Mouse (Mus musculus) limb, embryonic 13.5 days (tissue): Measurements from ENCODE around the gene Cyp2d9. TPM values are rescaled to one million over a fixed set of nuclear protein-coding genes. Genes with fewer than 3 reads are reported as not detected.
"Not testable (repeated sequence)": the region's sequence is repeated elsewhere in the genome, so short reads cannot be mapped to it uniquely, and the experiment has no call there.

ENCODE experiments used
- ATAC-seq: fragments of 200-750 bp; cut with Nextera tagmentation; 2 replicates; pipeline ENCODE4 v1.8.0; 2017; ENCODE audit warnings: low read depth, moderate number of reproducible peaks, moderate TSS enrichment; ENCODE audit not compliant: low FRiP score
- H3K27ac ChIP-seq: fragments of 300-500 bp; sonication (generic); 2 replicates; pipeline ENCODE4 v1.5.1; 2015; ENCODE audit warnings: inconsistent platforms, mild to moderate bottlenecking, moderate library complexity
- H3K27me3 ChIP-seq: fragments of 300-500 bp; sonication (generic); 2 replicates; pipeline ENCODE4 v1.6.1; 2015; ENCODE audit warnings: mild to moderate bottlenecking, inconsistent platforms
- H3K36me3 ChIP-seq: fragments of 300-500 bp; sonication (generic); 2 replicates; pipeline ENCODE4 v1.6.1; 2015; ENCODE audit warnings: inconsistent platforms, mild to moderate bottlenecking, moderate library complexity
- H3K4me1 ChIP-seq: fragments of 300-500 bp; sonication (generic); 2 replicates; pipeline ENCODE4 v1.6.1; 2015; ENCODE audit warnings: inconsistent platforms
- H3K4me2 ChIP-seq: fragments of 300-500 bp; sonication (generic); replicated peaks from 2 replicates; pipeline ENCODE4 v1.6.1; 2015; ENCODE audit warnings: inconsistent platforms, mild to moderate bottlenecking, moderate library complexity
- H3K4me3 ChIP-seq: fragments of 300-500 bp; sonication (generic); 2 replicates; pipeline ENCODE4 v1.5.1; 2015; ENCODE audit warnings: moderate library complexity, mild to moderate bottlenecking, inconsistent platforms
- H3K9ac ChIP-seq: fragments of 300-500 bp; sonication (generic); 2 replicates; pipeline ENCODE4 v1.6.1; 2015; ENCODE audit warnings: mild to moderate bottlenecking, inconsistent platforms
- H3K9me3 ChIP-seq: fragments of 300-500 bp; sonication (generic); 2 replicates; pipeline ENCODE4 v1.6.1; 2016; ENCODE audit warnings: inconsistent platforms
- WGBS: fragments of 180-500 bp; shearing (Covaris S2); methylation state at CpG from one replicate; pipeline ENCODE4 v1.1.7; 2015; 5-methylcytosine and 5-hydroxymethylcytosine counted together
- polyA plus RNA-seq: library from polyadenylated mRNA; unstranded; fragments of >200 nt; fragmentation: Nextera tagmentation; extraction: Ambion mirVana; gene quantifications from 2 replicates; pipeline ENCODE4 v1.2.1, GENCODE M21; 2015

Gene Cyp2d9
- polyA plus RNA-seq = not detected in 2 replicates

GRCm38 (mm10) chr15:82433137-82433536 is at the start of gene Cyp2d9:
Gene Cyp2d9 (plus strand): TSS chr15:82433437.
- no peak within 1 kb of the TSS for H3K9ac ChIP-seq
- ATAC-seq = no peak
- H3K9me3 ChIP-seq = peaks cover 9% of the 10 kb centered on the region
- no peaks in the 10 kb centered on the region for H3K4me1 ChIP-seq
- H3K4me3 ChIP-seq = no peak within 1 kb of the TSS
- H3K36me3 ChIP-seq = no peaks in the 10 kb centered on the region
- H3K4me2 ChIP-seq = no peak within 1 kb of the TSS
- no peaks in the 10 kb centered on the region for H3K27me3 ChIP-seq
- no peak within 1 kb of the TSS for H3K27ac ChIP-seq

GRCm38 (mm10) chr15:82385729-82386128 is 47.5 kb upstream of the Cyp2d9 start:
- Histone ChIP-seq H3K4me2 (no peak overlapping the region), H3K27me3 (no peaks in the 10 kb centered on the region), H3K4me1 (peaks cover 5% of the 10 kb centered on the region; the same call in 1 of the 2 replicates), H3K9ac (no peak overlapping the region), H3K4me3 (no peak overlapping the region), H3K27ac (no peak overlapping the region), H3K9me3 (no peaks in the 10 kb centered on the region), H3K36me3 (no peaks in the 10 kb centered on the region)
- WGBS = 94% methylated on average over 2 of the region's 2 CpGs
- ATAC-seq = no peak

GRCm38 (mm10) chr15:82389916-82390315 is 43.3 kb upstream of the Cyp2d9 start:
- WGBS = 91% methylated on average over 10 of the region's 10 CpGs
- H3K9me3 ChIP-seq, H3K4me2 ChIP-seq, H3K4me3 ChIP-seq, H3K36me3 ChIP-seq, ATAC-seq, H3K27me3 ChIP-seq, H3K4me1 ChIP-seq, H3K27ac ChIP-seq, H3K9ac ChIP-seq: not testable (repeated sequence)

- H3K9me3 ChIP-seq, H3K27me3 ChIP-seq, H3K36me3 ChIP-seq, ATAC-seq, H3K4me2 ChIP-seq, H3K4me3 ChIP-seq, H3K9ac ChIP-seq, H3K4me1 ChIP-seq, H3K27ac ChIP-seq: not testable (repeated sequence)
- 83% methylated on average over 2 of the region's 2 CpGs for WGBS
These were observed 39.3 kb upstream of the Cyp2d9 start, which contains the start of gene Cyp2d11 for GRCm38 (mm10) chr15:82393922-82394321. Gene Cyp2d11 (minus strand): TSS chr15:82394022.

GRCm38 (mm10) chr15:82395955-82396354 is 37.3 kb upstream of the Cyp2d9 start:
- not testable (repeated sequence) for H3K9me3 ChIP-seq, H3K27me3 ChIP-seq, H3K4me3 ChIP-seq, ATAC-seq, H3K36me3 ChIP-seq, H3K9ac ChIP-seq, H3K4me1 ChIP-seq, H3K4me2 ChIP-seq, H3K27ac ChIP-seq
- 81% methylated on average over 3 of the region's 3 CpGs for whole genome bisulfite sequencing

- H3K4me3 ChIP-seq = no peak overlapping the region
- H3K4me1 ChIP-seq = no peaks in the 10 kb centered on the region
- WGBS = 74% methylated on average over 2 of the region's 2 CpGs
- no peak for ATAC-seq
- H3K4me2 ChIP-seq = no peak overlapping the region
- H3K36me3 ChIP-seq = no peaks in the 10 kb centered on the region
- no peaks in the 10 kb centered on the region for H3K9me3 ChIP-seq
- H3K9ac ChIP-seq = no peak overlapping the region
- no peaks in the 10 kb centered on the region for H3K27me3 ChIP-seq
- no peak overlapping the region for H3K27ac ChIP-seq
These were observed 31.7 kb upstream of the Cyp2d9 start for GRCm38 (mm10) chr15:82401516-82401915.

GRCm38 (mm10) chr15:82402106-82402505 is 31.1 kb upstream of the Cyp2d9 start:
- H3K9ac ChIP-seq = no peak overlapping the region
- no peak overlapping the region for H3K4me2 ChIP-seq
- H3K4me1 ChIP-seq = no peaks in the 10 kb centered on the region
- H3K9me3 ChIP-seq = no peaks in the 10 kb centered on the region
- H3K36me3 ChIP-seq = no peaks in the 10 kb centered on the region
- no peak overlapping the region for H3K27ac ChIP-seq
- no peaks in the 10 kb centered on the region for H3K27me3 ChIP-seq
- H3K4me3 ChIP-seq = no peak overlapping the region
- no peak for ATAC-seq

- no peak overlapping the region for H3K4me2 ChIP-seq
- 80% methylated on average over 6 of the region's 6 CpGs for WGBS
- H3K9me3 ChIP-seq = no peaks in the 10 kb centered on the region
- no peak overlapping the region for H3K9ac ChIP-seq
- H3K36me3 ChIP-seq = no peaks in the 10 kb centered on the region
- no peak overlapping the region for H3K4me3 ChIP-seq
- no peak for ATAC-seq
- H3K27me3 ChIP-seq = no peaks in the 10 kb centered on the region
- H3K4me1 ChIP-seq = no peaks in the 10 kb centered on the region
- H3K27ac ChIP-seq = no peak overlapping the region
These were observed 30.5 kb upstream of the Cyp2d9 start for GRCm38 (mm10) chr15:82402741-82403140.

GRCm38 (mm10) chr15:82403606-82404005 is 29.6 kb upstream of the Cyp2d9 start:
- no peaks in the 10 kb centered on the region for H3K4me1 ChIP-seq
- H3K36me3 ChIP-seq = no peaks in the 10 kb centered on the region
- no peak overlapping the region for H3K9ac ChIP-seq
- no peak overlapping the region for H3K4me2 ChIP-seq
- H3K27ac ChIP-seq = no peak overlapping the region
- no peak for ATAC-seq
- H3K27me3 ChIP-seq = no peaks in the 10 kb centered on the region
- no peak overlapping the region for H3K4me3 ChIP-seq
- H3K9me3 ChIP-seq = no peaks in the 10 kb centered on the region
- 91% methylated on average over 9 of the region's 9 CpGs for WGBS

GRCm38 (mm10) chr15:82404163-82404562 is 29.1 kb upstream of the Cyp2d9 start:
- no peak for ATAC-seq
- H3K27ac ChIP-seq = no peak overlapping the region
- no peak overlapping the region for H3K4me2 ChIP-seq
- no peak overlapping the region for H3K9ac ChIP-seq
- H3K27me3 ChIP-seq = no peaks in the 10 kb centered on the region
- H3K36me3 ChIP-seq = no peaks in the 10 kb centered on the region
- H3K4me3 ChIP-seq = no peak overlapping the region
- no peaks in the 10 kb centered on the region for H3K9me3 ChIP-seq
- 83% methylated on average over 3 of the region's 3 CpGs for WGBS
- no peaks in the 10 kb centered on the region for H3K4me1 ChIP-seq

- Histone ChIP-seq H3K27me3 (no peaks in the 10 kb centered on the region), H3K9ac (no peak within 1 kb of the TSS), H3K4me2 (no peak within 1 kb of the TSS), H3K36me3 (no peaks in the 10 kb centered on the region), H3K27ac (no peak within 1 kb of the TSS), H3K4me3 (no peak within 1 kb of the TSS), H3K9me3 (no peaks in the 10 kb centered on the region), H3K4me1 (no peaks in the 10 kb centered on the region)
- no peak for ATAC-seq
- WGBS = 93% methylated on average over 6 of the region's 6 CpGs
These were observed 26.3 kb upstream of the Cyp2d9 start, which contains the start of gene Cyp2d10 for GRCm38 (mm10) chr15:82406981-82407380. Gene Cyp2d10 (minus strand): TSS chr15:82407195.

- ATAC-seq = no peak
- H3K36me3 ChIP-seq = no peaks in the 10 kb centered on the region
- H3K4me3 ChIP-seq = no peak overlapping the region
- H3K27me3 ChIP-seq = no peaks in the 10 kb centered on the region
- no peaks in the 10 kb centered on the region for H3K4me1 ChIP-seq
- H3K4me2 ChIP-seq = no peak overlapping the region
- WGBS = 86% methylated on average over 4 of the region's 4 CpGs
- H3K27ac ChIP-seq = no peak overlapping the region
- H3K9me3 ChIP-seq = no peaks in the 10 kb centered on the region
- no peak overlapping the region for H3K9ac ChIP-seq
These were observed 25.7 kb upstream of the Cyp2d9 start for GRCm38 (mm10) chr15:82407536-82407935.
